Mouse (Mus musculus) urinary bladder, adult 2 months (tissue): ENCODE measurements around the gene Hes3. TPM values are rescaled to one million over a fixed set of nuclear protein-coding genes. Genes with fewer than 3 reads are reported as not detected.

Experiments
- DNase-seq: peaks from one replicate; pipeline ENCODE4 v3.0.0; 2022; ENCODE audit warnings: low spot score
- polyA plus RNA-seq: library from polyadenylated mRNA; depleted of rRNA; stranded (reverse); fragments of >200 nt; gene quantifications from 2 replicates; pipeline ENCODE4 v1.2.3, GENCODE M21; 2012; rRNA removed

The Hes3 gene
- polyA plus RNA-seq: not detected in 2 replicates

DNA sequence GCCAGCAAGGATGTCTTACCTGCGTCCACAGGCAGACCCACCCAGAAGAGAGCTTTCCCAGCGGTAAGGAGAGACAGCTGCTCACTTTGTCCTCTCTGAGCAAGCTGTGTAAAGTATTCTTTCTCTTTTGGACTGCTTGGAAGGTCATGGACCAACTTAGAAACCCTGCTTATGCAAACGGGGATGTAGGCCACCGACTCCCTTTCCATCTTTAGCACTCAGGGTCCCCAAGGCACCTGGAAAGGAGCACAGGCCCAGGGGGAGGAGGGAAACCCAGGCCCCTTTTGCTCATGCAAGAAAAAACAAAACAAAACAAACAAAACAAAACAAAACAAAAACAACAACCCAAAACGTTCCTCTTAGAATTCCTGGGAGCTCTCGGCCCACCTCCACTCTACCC, at the start of gene Hes3:
Gene Hes3 (minus strand): TSS at position 101 of the 400 bp plus-strand sequence.
- no peak for DNase-seq

DNA sequence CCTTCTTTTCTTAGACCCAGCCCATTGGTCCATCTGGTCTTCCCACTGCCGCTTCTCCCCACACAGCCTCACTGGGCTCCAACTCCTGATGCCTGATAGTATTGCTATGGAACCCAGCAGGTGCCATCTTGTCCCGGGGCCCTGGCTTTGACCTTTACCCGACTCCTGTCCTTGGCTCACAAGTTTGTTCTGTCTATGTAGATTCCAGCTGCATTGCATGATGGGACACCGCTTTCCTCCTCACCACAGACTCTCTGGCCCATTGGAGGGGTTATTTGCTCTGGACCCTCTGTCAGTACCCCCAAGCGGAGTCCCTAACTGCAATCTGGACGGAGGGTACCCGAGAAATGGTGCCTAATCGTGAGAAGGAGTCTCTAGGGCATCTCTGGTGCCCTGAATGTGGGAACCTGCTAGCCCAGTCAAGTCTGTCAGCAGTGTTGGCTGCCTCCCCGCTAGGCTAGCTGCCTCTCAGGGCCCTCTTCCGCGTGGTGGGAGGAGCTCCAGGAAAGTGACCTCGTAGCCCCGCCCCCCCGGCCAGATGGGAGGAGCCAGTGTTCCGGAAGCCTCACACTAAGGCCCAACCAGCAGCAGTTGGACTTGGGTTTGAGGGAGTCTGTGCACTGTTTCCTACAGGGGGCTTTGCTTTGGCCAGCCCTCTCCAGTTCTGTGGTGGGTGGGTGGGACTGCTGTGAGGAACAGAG, 49.3 kb upstream of the Hes3 start:
- no peak for DNase-seq

DNA sequence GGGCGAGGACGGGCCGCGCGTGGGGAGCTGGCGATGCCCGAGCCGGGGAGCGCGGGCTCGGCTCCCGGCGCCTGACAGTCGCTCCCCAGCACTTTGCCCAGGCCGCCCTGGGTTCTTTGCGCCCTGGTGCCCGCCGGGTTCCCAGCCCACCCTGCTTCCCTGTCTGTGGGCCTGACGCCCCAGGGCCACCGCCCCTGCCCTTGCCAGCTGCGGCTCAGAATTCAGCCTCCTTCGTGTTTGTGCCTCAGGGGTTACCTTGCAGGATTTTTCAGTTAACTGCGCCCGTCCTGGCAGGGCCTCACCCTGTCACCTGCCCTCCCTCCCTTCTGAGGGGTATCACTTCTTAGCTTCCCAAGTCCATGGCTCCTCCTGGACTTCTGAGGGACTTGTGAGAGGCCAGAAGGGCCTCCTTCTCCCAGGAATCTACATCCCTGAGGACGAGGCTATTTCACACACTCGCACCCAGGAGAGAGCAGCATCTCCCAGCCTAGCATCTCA, 47.9 kb upstream of the Hes3 start:
- DNase-seq: no peak

DNA sequence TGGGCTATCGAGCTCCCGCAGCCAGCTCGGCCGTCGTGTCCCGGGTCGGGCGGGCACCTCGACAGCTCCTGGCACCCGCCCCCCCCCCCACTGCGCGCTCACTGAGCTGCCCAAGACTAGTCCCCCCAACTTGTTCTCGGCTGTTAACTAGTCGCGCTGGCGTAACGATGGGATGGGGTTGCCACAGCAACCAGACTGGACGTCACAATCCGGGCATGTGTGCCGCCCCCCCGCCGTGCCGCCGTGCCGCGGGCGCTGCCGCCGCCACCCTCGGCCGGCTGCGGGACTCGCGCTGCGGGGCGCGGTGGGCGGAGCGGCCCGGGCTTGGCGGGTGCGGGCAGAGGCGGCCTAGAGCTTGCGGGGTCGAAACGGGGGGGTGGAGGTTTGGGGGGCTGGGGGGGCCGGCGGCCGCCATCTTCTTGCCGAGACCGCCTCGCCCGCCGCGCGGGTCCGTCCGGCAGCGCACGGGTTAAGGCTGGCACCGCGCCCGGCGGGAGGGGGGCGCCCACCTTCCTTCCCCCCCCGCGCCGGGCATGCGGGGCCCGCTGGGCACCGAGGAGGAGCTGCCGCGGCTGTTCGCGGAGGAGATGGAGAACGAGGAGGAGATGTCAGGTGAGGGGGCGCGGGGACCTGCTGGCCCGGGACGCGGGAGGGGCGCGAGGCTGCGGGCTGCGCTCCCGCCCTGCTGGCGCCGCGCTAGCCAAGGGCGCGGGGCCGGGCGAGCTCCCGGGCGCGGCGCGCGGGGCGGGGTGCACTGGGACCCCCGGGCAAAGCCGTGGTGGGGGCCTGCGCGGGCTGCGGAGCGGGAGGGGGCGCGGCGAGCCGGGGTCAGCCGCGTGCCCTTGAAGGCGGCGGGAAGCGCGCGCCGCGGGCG, 47.2 kb upstream of the Hes3 start, which contains the start of gene Chd5:
Gene Chd5 (plus strand): TSS at position 233 of the 874 bp plus-strand sequence.
- no peak for DNase-seq

DNA sequence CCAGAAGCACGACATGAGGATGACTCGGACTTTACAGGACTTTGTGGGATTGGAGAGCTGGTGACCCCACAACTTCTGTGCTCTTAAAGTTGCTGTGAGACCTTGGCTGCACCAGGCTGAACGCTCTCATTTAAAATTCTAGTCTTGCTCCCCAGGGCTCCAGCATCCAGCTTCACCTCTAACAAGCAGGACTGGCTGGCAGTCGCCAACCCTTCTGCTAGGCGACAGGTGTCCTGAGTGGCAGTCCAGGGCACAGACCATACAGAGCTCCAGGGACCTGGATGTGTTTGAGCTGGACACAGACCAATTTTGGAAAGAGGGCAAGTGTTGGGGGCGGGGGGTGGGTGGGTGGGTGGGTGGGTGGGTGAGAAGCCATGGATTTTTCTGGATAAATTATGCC, 46.3 kb upstream of the Hes3 start:
- DNase-seq: no peak

DNA sequence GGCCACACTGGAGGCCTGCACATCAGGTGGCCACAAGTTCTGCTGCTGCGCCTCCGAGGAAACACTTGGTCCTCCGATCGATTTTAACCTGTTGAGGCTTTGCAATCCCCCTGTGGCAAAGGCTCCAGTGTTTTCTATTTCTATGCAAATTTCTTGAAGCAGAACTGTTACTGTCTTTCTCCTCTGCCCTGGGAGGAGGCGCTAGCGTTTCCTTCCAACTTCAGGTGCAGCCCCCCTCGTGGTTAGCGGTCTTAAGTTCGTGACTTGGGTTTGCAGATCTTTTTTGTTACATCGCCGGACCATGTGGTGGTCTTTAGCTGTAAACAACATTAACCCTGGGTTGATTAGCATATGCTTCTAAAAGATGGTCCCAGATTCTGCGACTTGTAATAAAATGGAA, 42.1 kb upstream of the Hes3 start:
- no peak for DNase-seq

DNA sequence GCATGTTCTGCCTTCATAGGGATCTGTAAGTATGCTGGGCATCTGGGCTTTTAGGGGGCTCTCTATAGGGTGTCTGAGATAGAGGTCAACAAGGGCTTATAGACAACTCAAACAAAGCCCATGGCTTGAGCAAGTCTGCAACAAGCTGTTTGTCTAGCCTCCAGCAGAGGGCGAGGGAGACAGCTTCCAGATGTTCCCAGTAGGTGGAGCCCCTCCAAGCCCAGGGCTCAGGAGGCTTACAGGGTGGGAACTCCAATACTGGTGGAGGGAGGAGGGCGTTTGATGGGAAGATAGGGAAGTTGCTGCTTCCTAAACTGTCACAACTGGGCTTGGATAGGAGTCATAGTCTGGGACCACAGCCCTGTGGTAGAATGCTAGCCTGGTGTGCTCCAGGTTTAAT, 41.5 kb upstream of the Hes3 start:
- DNase-seq: no peak

DNA sequence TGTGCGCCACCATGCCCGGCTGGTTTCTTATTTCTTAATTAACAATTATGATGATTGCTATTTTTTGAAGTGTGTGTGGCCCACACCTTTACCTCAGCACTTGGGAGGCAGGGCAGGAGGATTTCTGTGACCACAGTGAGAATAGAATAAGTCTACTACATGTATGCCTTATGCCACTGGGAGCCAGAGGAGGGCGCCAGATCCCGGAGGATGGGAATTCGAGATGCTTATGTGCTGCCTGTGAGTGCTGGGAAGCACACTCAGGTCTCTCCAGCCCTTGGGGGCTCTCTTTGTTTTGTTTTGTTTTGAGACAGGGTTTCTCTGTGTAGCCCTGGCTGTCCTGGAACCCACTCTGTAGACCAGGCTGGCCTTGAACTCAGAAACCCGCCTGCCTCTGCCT, 37.2 kb upstream of the Hes3 start:
- DNase-seq: no peak

DNA sequence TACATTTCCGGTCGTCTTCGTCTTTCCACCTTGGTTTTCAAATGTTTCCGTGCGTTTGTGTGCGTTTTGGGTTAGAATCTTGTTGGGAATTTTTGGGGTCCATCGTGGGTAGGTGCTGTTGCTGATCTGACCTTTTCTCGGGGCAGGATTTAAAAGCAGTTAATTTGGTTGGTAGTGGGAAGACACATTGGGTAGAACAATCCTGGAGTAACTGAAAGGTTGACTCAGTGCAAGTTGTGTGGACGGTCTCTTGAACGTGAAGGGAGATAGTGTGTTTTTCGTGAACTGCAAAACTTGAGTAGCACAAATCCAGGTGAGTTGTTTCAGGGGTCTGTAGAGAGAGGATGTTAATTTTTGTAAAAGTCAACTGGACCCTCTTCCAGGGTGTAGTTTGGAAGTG, 35.1 kb upstream of the Hes3 start:
- no peak for DNase-seq

DNA sequence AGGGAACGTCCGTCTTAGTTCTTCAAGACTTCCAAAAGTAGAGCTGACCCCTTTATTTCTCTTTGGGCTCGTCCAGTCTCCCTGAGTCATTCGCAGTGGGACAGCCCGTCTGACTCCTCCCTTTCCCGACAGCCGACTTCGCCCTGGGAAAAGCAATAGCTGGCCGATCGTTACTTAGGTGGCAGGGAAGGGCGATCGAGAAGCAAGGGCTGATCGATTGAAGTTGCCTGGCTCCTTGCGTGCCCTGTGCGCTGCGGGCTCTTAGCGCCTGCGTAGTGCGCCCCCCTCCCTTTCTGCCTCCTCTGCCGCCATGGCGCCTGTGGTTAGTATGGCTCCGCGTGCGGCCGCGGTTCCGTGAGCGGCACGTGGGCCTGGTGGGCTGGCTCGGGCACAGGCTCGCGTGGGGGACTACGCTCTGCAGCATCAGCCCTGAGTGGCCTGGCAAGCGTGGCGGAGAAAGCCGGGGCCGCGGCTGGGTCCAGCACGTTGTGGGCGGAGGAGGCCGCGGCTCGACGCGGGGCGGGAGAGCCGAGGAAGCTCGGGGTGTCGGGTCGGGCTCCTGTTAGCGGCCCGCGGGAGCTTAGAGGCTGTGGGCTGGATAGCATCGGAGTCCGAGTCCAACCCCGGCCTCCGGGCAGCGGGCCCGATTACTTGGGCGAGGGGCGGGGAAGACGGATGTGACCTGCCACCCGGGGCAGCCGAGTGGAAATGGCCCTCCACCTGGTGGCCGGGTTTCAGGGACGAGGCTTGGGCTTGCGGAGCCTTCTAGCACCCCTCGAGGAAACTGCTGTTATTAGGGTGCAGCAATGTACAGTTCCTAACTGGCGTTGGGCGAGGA, 34.3 kb upstream of the Hes3 start, which contains the start of gene Rpl22:
Gene Rpl22 (plus strand): TSS at position 169 of the 838 bp plus-strand sequence.
- peak; percentile 83 for DNase-seq

DNA sequence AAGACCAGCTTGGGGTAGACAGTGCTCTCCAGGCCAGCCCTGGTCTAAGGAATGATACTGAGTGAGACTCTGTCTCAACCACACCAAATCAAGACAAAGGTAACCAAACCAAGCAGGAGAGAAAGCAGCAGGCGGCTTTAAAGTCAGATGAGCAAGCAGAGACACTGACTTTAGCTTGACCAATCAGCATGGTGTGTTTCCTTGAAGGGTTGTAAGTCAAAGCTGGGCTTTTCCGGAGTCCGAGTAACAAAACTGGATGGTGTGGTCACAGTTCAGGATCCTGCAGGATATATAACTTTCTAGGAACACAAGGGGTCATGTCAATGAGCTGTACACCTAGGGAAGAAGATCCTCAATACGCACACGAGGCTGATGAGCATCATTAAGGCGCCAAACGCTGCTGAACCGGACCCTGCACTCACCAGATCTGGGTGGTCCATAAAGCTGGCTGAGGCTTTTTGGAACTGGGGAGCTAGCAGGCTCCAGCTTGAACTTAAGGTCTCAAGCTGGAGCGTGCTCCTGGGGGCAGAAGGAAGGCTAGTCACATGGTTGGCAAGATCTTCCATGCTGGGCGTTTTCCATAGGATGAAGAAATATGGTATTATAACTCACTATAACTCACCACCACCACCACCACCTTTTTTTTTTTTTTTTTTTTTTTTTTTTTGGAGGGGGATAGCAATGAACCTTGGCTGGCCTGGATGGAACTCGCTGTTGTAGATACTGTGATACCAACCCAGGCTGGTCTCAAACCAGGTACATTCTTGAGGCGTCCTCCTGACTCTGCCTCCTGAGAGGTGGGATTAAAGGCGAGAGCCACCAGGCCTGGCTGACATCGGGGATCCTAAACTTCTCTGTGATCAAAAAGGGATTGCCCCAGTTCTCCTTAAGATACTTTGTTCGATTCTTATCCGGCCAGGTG, 33.4 kb upstream of the Hes3 start:
- no peak for DNase-seq

DNA sequence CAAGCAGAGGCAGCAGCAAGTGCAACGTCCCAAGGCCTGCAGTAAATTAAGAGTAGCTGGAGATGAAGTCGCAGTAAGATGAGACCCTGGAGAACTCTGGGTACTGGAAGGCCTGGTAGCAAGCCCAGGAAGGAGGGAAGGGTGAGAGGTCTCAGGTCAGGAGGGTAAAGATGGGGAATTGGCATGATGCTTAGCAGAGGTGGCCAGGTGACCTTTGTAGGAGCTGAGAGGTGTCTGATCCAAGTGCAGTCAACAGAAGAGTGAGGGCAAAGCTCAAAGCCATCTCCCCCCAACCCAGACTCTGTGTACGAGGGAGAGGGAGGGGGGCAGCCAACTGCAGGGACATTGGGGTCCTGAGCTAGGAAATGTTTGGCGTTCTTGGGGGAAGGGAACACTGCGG, 30.0 kb upstream of the Hes3 start:
- no peak for DNase-seq

DNA sequence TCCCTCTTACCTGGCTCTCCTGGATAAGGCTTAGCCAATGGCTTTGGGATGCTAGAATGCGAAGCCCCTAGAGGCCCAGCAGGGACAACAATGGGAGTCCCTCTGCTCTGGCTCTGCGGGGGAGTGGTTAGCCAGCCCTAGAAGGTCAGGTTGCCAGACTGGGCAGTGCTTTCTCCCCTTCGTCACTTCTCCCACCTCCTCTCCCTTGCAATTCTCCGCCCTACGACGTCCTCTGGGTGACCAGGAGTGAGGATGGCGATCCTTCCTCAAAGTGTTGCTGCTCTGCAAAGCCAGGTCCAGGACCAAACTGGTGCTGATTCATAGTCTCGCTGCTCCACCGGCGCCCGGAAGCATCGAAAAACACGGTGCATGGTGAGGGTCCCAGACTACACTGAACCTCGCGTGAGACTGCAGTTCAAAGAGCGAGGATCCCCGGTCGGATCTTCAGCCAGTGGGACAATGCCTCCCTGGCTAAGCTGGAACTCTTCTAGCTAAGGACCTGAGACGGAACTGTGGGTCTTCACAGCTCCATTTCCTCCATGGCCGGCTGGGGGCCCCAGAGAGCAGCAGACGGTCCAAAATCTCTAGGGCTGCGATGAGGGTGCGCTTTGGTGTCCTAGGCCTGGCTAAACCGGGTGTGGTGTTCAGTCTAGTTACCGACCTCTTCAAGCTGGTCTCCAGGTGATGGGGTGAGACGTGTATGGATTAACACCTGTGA, 27.2 kb upstream of the Hes3 start, which contains the start of gene Rnf207:
Gene Rnf207 (minus strand): TSS at position 477 of the 718 bp plus-strand sequence.
- peak; percentile 40 for DNase-seq

DNA sequence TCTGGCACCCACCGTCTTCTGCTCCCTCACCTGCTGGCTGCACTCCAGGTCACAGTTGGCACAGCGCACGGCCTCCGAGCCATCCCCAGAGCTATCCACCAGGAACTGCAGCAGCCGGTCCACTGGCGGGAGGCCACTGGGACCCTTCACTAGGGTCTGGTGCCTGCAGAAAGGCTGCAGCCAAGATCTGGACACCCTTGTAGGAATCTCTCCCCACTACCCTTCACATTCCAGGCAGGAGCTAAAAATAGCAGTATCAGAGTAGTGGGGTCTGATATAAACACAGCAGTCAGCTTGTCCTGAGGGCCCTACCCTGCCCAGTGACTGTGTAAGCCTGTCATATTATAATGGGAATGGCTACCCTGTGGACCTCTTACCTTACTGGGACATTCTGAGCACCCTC, 26.2 kb upstream of the Hes3 start:
- no peak for DNase-seq

DNA sequence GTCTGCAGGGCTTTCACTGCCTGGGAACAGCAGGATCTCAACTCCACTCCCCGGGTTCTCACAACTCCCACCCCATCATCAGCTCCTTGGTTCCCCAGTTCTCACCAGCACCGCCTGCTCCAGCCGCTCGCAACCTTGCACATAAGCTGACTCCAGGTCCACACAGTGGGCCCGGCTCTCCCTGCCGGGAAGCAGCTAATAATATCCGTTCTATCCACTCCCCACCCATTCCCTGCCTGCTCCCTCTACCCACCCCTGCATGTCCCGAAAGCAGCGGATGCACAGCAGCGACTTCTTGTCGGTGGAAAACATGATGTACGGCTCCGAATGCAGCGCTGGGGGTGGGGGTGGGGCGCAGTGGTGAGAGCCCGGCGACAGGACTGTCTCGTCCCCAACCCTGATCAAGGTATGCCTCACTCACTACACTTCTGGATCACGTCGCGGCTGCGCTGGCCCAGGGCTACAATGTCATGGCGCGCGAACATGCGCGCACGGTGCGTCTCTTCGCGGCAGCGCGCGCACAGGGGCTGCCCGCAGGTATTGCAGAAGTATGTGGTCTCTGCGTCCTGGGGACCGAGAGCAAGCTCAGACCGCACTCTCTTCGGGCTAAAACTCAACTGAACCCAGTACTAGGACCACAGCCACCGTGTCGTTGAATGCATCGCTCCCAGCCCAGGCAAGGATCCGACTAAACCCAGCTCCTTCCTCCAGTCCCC, 24.2 kb upstream of the Hes3 start:
- no peak for DNase-seq

DNA sequence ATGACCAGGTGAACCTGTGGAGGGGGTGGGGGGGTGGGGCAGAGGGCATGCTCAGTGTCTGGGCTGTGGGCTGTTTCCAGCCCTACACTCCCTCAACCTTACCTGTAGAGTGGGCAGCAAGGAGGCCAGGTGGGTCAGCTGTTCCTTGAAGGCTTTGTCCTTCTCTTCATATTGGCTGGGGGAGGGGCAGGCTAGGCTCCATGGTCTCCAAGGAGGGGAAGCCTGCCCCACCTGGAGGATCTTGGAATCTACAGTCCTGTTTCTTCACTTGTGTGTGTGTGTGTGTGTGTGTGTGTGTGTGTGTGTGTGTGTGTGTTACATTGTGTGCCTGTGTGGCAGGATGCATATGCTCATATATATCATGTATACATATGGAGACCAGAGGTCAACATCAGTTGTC, 22.5 kb upstream of the Hes3 start:
- no peak for DNase-seq

DNA sequence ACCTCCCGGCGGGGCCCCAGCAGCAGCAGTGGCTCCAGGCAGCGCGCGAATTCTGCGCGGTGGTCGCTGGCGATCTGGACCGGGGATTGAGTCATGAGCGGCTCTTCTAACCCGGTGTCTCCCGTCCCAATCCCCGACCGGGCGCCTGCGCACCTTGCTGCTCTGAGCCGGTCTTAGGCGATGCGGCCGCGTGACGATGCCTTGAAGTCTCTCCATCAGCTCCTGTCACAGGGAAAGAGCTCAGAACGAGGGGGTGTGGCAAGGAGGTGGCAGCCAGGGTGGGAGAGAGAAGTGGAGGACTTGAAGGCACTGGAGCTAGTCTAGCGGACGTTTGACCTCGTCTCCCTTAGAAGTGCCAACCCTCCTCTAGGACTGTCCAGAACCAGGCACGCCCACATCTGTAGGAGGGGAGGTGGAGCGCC, 21.8 kb upstream of the Hes3 start:
- DNase-seq: no peak

DNA sequence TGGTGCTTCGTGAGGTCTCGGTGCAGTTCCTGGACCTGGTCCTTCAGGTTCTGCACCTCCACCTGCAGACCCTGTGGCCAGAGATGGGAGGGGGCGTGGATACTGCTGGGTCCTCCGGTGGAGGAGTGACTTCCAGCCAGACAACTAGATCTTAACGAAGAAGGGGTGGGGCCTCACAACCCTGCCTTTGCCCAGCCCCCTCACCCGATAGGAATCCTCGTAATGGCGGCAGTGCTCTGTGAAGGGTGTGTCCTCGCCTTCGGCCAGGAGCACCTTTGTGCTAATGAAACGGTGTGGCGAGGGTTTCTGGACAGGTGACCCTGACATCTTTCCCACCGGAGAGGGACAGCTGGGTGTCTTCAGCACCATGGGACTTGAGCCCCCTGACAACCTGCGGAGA, 20.7 kb upstream of the Hes3 start:
- DNase-seq: no peak

DNA sequence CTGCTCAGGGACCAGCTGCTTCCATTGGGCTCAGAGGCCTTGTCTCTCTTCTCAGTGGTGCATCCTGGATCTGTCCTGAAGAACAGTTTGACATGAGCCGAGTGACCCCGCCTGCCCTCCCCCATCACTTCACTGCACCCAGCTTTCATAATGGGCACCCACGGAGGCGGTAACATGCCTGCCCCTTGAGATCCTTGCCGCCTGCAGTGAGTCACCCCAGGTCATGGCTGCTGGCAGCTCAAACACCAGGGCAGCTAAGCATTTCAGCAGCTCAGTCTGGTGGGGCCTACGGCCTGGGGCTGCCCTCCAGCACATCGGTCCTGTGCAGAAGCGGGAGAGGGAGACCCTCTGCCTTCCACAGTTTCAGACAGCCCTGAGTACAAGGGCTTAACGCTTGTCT, 16.1 kb upstream of the Hes3 start:
- DNase-seq: no peak
